Mouse (Mus musculus) cortical plate, adult 2 months (tissue): ENCODE data around the gene Snx29. TPM values are rescaled to one million over a fixed set of nuclear protein-coding genes. Genes with fewer than 3 reads are reported as not detected.

Source experiments
- H3K27ac ChIP-seq: fragments of 200-500 bp; 2 replicates; pipeline ENCODE4 v1.5.1; 2012; ENCODE audit warnings: low read length, control low read depth, inconsistent platforms; ENCODE audit not compliant: insufficient read depth
- H3K4me1 ChIP-seq: fragments of 200-500 bp; 2 replicates; pipeline ENCODE4 v1.6.1; 2011; ENCODE audit warnings: low read length; ENCODE audit not compliant: control insufficient read depth, insufficient read depth
- H3K4me3 ChIP-seq: fragments of 200-500 bp; 2 replicates; pipeline ENCODE4 v1.5.1; 2011; ENCODE audit warnings: mild to moderate bottlenecking, low read length, control low read depth; ENCODE audit not compliant: insufficient read depth
- CTCF ChIP-seq: fragments of 200-500 bp; IDR thresholded peaks from 2 replicates; pipeline ENCODE4 v1.5.1; 2011; ENCODE audit warnings: mild to moderate bottlenecking, control low read depth, low read length; ENCODE audit not compliant: insufficient read depth; ENCODE audit errors: extremely low read depth
- POLR2A ChIP-seq: fragments of 200-500 bp; IDR thresholded peaks from 2 replicates; pipeline ENCODE4 v1.6.1; 2011; ENCODE audit warnings: mild to moderate bottlenecking, low read length, control low read depth; ENCODE audit not compliant: insufficient read depth; ENCODE audit errors: extremely low read depth
- polyA plus RNA-seq: library from polyadenylated mRNA; depleted of rRNA; stranded (reverse); fragments of >200 nt; gene quantifications from 2 replicates; pipeline ENCODE4 v1.2.3, GENCODE M21; 2012

Gene Snx29
- polyA plus RNA-seq, 1 experiment: 7.2 TPM

GRCm38 (mm10) chr16:11457136-11457535, 134.4 kb downstream of the Snx29 start:
- H3K27ac ChIP-seq: no peak overlapping the region
- TF ChIP-seq POLR2A (no peak), CTCF (no peak)
- H3K4me3 ChIP-seq: no peak overlapping the region

GRCm38 (mm10) chr16:11457609-11458350, 135.1 kb downstream of the Snx29 start:
- H3K4me1 ChIP-seq: peaks cover 19% of the 10 kb centered on the region
- TF ChIP-seq POLR2A (no peak), CTCF (no peak)
- H3K27ac ChIP-seq: no peak overlapping the region
- no peak overlapping the region for H3K4me3 ChIP-seq

More at GRCm38 (mm10) chr16:11457136-11457535, 134.4 kb downstream of the Snx29 start:
- H3K4me1 ChIP-seq: peaks cover 19% of the 10 kb centered on the region

- Histone ChIP-seq H3K4me1 (peaks cover 19% of the 10 kb centered on the region), H3K4me3 (no peak overlapping the region), H3K27ac (peak overlapping the region; percentile 67; the same call in 1 of the 2 replicates)
- TF ChIP-seq POLR2A (no peak), CTCF (no peak)
Observed at GRCm38 (mm10) chr16:11460210-11460609, 137.5 kb downstream of the Snx29 start.

- peak overlapping the region; percentile 67 for H3K27ac ChIP-seq
- H3K4me3 ChIP-seq: no peak overlapping the region
- TF ChIP-seq POLR2A: no peak
- TF ChIP-seq CTCF: no peak
- peaks cover 17% of the 10 kb centered on the region for H3K4me1 ChIP-seq
Observed at GRCm38 (mm10) chr16:11461612-11462011, 138.9 kb downstream of the Snx29 start.

- Histone ChIP-seq H3K4me1 (0 out of 2 replicates have a peak, but pooled peaks cover 2% of the 10 kb centered on the region), H3K27ac (no peak overlapping the region), H3K4me3 (no peak overlapping the region)
- TF ChIP-seq POLR2A: no peak
- TF ChIP-seq CTCF: peak; percentile 81
Observed at GRCm38 (mm10) chr16:11468533-11469179, 145.9 kb downstream of the Snx29 start.

- no peak overlapping the region for H3K27ac ChIP-seq
- TF ChIP-seq POLR2A (no peak), CTCF (no peak)
- H3K4me1 ChIP-seq: 0 out of 2 replicates have a peak, but pooled peaks cover 2% of the 10 kb centered on the region
- no peak overlapping the region for H3K4me3 ChIP-seq
Observed at GRCm38 (mm10) chr16:11469491-11469890, 146.8 kb downstream of the Snx29 start.

- Histone ChIP-seq H3K4me1 (0 out of 2 replicates have a peak, but pooled peaks cover 2% of the 10 kb centered on the region), H3K27ac (no peak overlapping the region), H3K4me3 (no peak overlapping the region)
- no peak for TF ChIP-seq CTCF
Observed at GRCm38 (mm10) chr16:11471246-11471645, 148.5 kb downstream of the Snx29 start.

- no peak overlapping the region for H3K4me3 ChIP-seq
- TF ChIP-seq CTCF (no peak), POLR2A (no peak)
- H3K4me1 ChIP-seq: 0 out of 2 replicates have a peak, but pooled peaks cover 2% of the 10 kb centered on the region
- H3K27ac ChIP-seq: no peak overlapping the region
Observed at GRCm38 (mm10) chr16:11472852-11473251, 150.1 kb downstream of the Snx29 start.

- TF ChIP-seq POLR2A (no peak), CTCF (no peak)
- Histone ChIP-seq H3K27ac (no peak overlapping the region), H3K4me3 (no peak overlapping the region), H3K4me1 (0 out of 2 replicates have a peak, but pooled peaks cover 2% of the 10 kb centered on the region)
Observed at GRCm38 (mm10) chr16:11473474-11473873, 150.8 kb downstream of the Snx29 start.

- H3K4me1 ChIP-seq: 0 out of 2 replicates have a peak, but pooled peaks cover 2% of the 10 kb centered on the region
- no peak for TF ChIP-seq CTCF
- no peak for TF ChIP-seq POLR2A
- H3K27ac ChIP-seq: no peak overlapping the region
- H3K4me3 ChIP-seq: no peak overlapping the region
Observed at GRCm38 (mm10) chr16:11473893-11474505, 151.3 kb downstream of the Snx29 start.
